Mouse (Mus musculus) hindbrain, embryonic 16.5 days (tissue): ENCODE data around the gene Poc1b. TPM values are rescaled to one million over a fixed set of nuclear protein-coding genes. Genes with fewer than 3 reads are reported as not detected.
A peak's percentile ranks its signal among the peaks of the same experiment; 100 is the strongest.

Source experiments
- ATAC-seq: fragments of 200-750 bp; cut with Nextera tagmentation; 2 replicates; pipeline ENCODE4 v1.8.0; 2017; ENCODE audit warnings: moderate TSS enrichment, moderate library complexity
- H3K27ac ChIP-seq: fragments of 300-500 bp; sonication (generic); 2 replicates; pipeline ENCODE4 v1.5.1; 2014; ENCODE audit warnings: low read depth, mild to moderate bottlenecking, control low read depth, low read length, moderate library complexity
- H3K27me3 ChIP-seq: fragments of 300-500 bp; sonication (generic); replicated peaks from 2 replicates; pipeline ENCODE4 v1.6.1; 2014; ENCODE audit warnings: low read length; ENCODE audit not compliant: control insufficient read depth, insufficient read depth
- H3K36me3 ChIP-seq: fragments of 300-500 bp; sonication (generic); 2 replicates; pipeline ENCODE4 v1.6.1; 2014; ENCODE audit warnings: mild to moderate bottlenecking, low read length, moderate library complexity, mixed read lengths; ENCODE audit not compliant: control insufficient read depth, insufficient read depth
- H3K4me1 ChIP-seq: fragments of 300-500 bp; sonication (generic); 2 replicates; pipeline ENCODE4 v1.6.1; 2014; ENCODE audit warnings: low read depth, low read length; ENCODE audit not compliant: control insufficient read depth, insufficient read depth
- H3K4me2 ChIP-seq: fragments of 300-500 bp; sonication (generic); 2 replicates; pipeline ENCODE4 v1.6.1; 2014; ENCODE audit warnings: mild to moderate bottlenecking, low read length, control low read depth, moderate library complexity
- H3K4me3 ChIP-seq: fragments of 300-500 bp; sonication (generic); 2 replicates; pipeline ENCODE4 v1.5.1; 2014; ENCODE audit warnings: mild to moderate bottlenecking, low read length, control low read depth, moderate library complexity
- H3K9ac ChIP-seq: fragments of 300-500 bp; sonication (generic); 2 replicates; pipeline ENCODE4 v1.6.1; 2014; ENCODE audit warnings: low read depth, mild to moderate bottlenecking, control low read depth, low read length, moderate library complexity
- H3K9me3 ChIP-seq: fragments of 300-500 bp; sonication (generic); 2 replicates; pipeline ENCODE4 v1.6.1; 2014; ENCODE audit warnings: mild to moderate bottlenecking, low read length, moderate library complexity; ENCODE audit not compliant: control insufficient read depth
- WGBS: fragments of 180-500 bp; shearing (Covaris S2); extraction: QIAGEN DNeasy Blood & Tissue Kit; methylation state at CpG from one replicate; pipeline ENCODE4 v1.1.7; 2014; 5-methylcytosine and 5-hydroxymethylcytosine counted together
- polyA plus RNA-seq: library from polyadenylated mRNA; unstranded; fragments of >200 nt; fragmentation: Nextera tagmentation; extraction: Ambion mirVana; gene quantifications from 2 replicates; pipeline ENCODE4 v1.2.1, GENCODE M21; 2015

Poc1b gene
- polyA plus RNA-seq, 1 experiment from 2014 or later = 9.1 TPM

- Histone ChIP-seq H3K27ac (no peak overlapping the region), H3K9ac (no peak overlapping the region), H3K4me3 (no peak overlapping the region), H3K4me2 (peak overlapping the region; percentile 39), H3K27me3 (no peaks in the 10 kb centered on the region), H3K4me1 (no peaks in the 10 kb centered on the region), H3K36me3 (no peaks in the 10 kb centered on the region), H3K9me3 (no peaks in the 10 kb centered on the region)
- peak; percentile 93 for ATAC-seq
- 44% methylated on average over 23 of the region's 23 CpGs for WGBS
Measured at GRCm38 (mm10) chr10:99084397-99085239, 22.2 kb upstream of the Poc1b start.

GRCm38 (mm10) chr10:99085240-99085587 lies 21.6 kb upstream of the Poc1b start:
- Histone ChIP-seq H3K4me1 (no peaks in the 10 kb centered on the region), H3K9me3 (no peaks in the 10 kb centered on the region), H3K9ac (no peak overlapping the region), H3K36me3 (no peaks in the 10 kb centered on the region), H3K27ac (no peak overlapping the region), H3K4me3 (no peak overlapping the region), H3K27me3 (no peaks in the 10 kb centered on the region), H3K4me2 (peak overlapping the region; percentile 16; the same call in 1 of the 2 replicates)
- WGBS = 65% methylated on average over 6 of the region's 6 CpGs
- ATAC-seq = peak; percentile 52

- Histone ChIP-seq H3K36me3 (no peaks in the 10 kb centered on the region), H3K4me2 (no peak overlapping the region), H3K27me3 (no peaks in the 10 kb centered on the region), H3K27ac (no peak overlapping the region), H3K9ac (no peak overlapping the region), H3K4me3 (no peak overlapping the region), H3K9me3 (no peaks in the 10 kb centered on the region), H3K4me1 (no peaks in the 10 kb centered on the region)
- no peak for ATAC-seq
- WGBS = 75% methylated on average over 6 of the region's 6 CpGs
Measured at GRCm38 (mm10) chr10:99086029-99086428, 20.8 kb upstream of the Poc1b start.

- Histone ChIP-seq H3K4me1 (no peaks in the 10 kb centered on the region), H3K27ac (no peak overlapping the region), H3K9me3 (no peaks in the 10 kb centered on the region), H3K36me3 (no peaks in the 10 kb centered on the region), H3K4me2 (no peak overlapping the region), H3K9ac (no peak overlapping the region), H3K27me3 (no peaks in the 10 kb centered on the region), H3K4me3 (no peak overlapping the region)
- 80% methylated on average over 6 of the region's 6 CpGs for WGBS
- no peak for ATAC-seq
Measured at GRCm38 (mm10) chr10:99089906-99090305, 16.9 kb upstream of the Poc1b start.

DNA sequence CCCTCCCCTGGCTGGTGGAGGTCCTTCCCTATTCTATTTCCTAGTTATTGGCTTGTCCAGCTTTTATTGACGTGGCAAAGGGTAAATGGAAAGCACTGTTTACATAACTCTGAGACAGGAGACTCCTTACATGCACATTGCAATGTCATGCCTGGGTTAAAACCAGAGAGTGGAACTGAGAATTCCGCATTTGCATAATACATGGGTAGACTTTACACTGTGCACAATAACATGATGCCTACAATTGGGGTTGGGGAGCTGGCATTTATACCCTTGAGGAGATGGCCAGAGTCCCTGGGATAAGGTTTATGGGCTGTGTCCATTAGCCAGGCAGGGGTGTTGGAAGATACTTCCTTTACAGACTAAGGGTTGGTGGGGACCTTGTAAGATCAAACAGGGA lies 13.5 kb upstream of the Poc1b start:
- no peak overlapping the region for H3K4me3 ChIP-seq
- WGBS = 90% methylated on average over 2 of the region's 2 CpGs
- no peaks in the 10 kb centered on the region for H3K4me1 ChIP-seq
- H3K27me3 ChIP-seq = no peaks in the 10 kb centered on the region
- no peak overlapping the region for H3K27ac ChIP-seq
- no peaks in the 10 kb centered on the region for H3K9me3 ChIP-seq
- H3K36me3 ChIP-seq = no peaks in the 10 kb centered on the region
- H3K9ac ChIP-seq = no peak overlapping the region
- no peak for ATAC-seq
- H3K4me2 ChIP-seq = no peak overlapping the region

DNA sequence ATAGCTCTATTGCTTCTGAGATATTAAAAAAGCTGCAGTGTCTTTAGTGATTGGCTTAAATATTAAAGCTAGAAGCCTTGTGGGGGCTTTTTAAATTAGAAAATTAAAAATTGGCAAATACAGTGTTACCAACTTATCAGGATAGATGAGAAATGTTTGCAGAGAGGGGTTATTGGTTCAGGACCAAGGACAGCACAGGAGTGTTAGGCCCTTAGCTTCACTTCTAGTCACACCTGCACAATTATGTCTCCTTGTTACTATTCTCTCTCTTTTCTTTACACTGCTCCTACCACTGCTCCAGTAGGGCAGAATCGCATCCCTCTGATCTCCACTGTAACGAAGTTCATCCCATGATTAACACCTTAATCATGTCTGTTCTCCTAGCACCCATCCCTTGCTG lies 11.7 kb upstream of the Poc1b start:
- Histone ChIP-seq H3K9me3 (no peaks in the 10 kb centered on the region), H3K9ac (no peak overlapping the region), H3K27me3 (no peaks in the 10 kb centered on the region), H3K36me3 (no peaks in the 10 kb centered on the region), H3K4me3 (no peak overlapping the region), H3K27ac (no peak overlapping the region), H3K4me2 (no peak overlapping the region), H3K4me1 (no peaks in the 10 kb centered on the region)
- 81% methylated on average over 2 of the region's 2 CpGs for WGBS
- ATAC-seq = no peak

- no peaks in the 10 kb centered on the region for H3K36me3 ChIP-seq
- 76% methylated on average over 10 of the region's 10 CpGs for WGBS
- no peaks in the 10 kb centered on the region for H3K9me3 ChIP-seq
- no peak overlapping the region for H3K9ac ChIP-seq
- ATAC-seq = no peak
- H3K4me3 ChIP-seq = no peak overlapping the region
- H3K4me1 ChIP-seq = no peaks in the 10 kb centered on the region
- no peak overlapping the region for H3K27ac ChIP-seq
- no peak overlapping the region for H3K4me2 ChIP-seq
- H3K27me3 ChIP-seq = no peaks in the 10 kb centered on the region
Measured at GRCm38 (mm10) chr10:99097374-99097773, 9.5 kb upstream of the Poc1b start.

GRCm38 (mm10) chr10:99105522-99105921 lies 1.3 kb upstream of the Poc1b start:
- 83% methylated on average over 3 of the region's 3 CpGs for WGBS
- no peak for ATAC-seq

GRCm38 (mm10) chr10:99106311-99106702 lies 529 bp upstream of the Poc1b start:
- peaks cover 12% of the 10 kb centered on the region for H3K36me3 ChIP-seq
- 25% methylated on average over 8 of the region's 8 CpGs for WGBS
- H3K4me2 ChIP-seq = peak overlapping the region; percentile 58
- H3K27ac ChIP-seq = no peak overlapping the region
- peak; percentile 2; the same call in 1 of the 2 replicates for ATAC-seq
- peak overlapping the region; percentile 58 for H3K4me3 ChIP-seq
- H3K27me3 ChIP-seq = no peaks in the 10 kb centered on the region
- peaks cover 15% of the 10 kb centered on the region for H3K4me1 ChIP-seq
- H3K9me3 ChIP-seq = no peaks in the 10 kb centered on the region
- H3K9ac ChIP-seq = peak overlapping the region; percentile 73

More at GRCm38 (mm10) chr10:99105522-99105921, 1.3 kb upstream of the Poc1b start:
- Histone ChIP-seq H3K27me3 (no peaks in the 10 kb centered on the region), H3K9ac (no peak overlapping the region), H3K9me3 (no peaks in the 10 kb centered on the region), H3K27ac (no peak overlapping the region), H3K36me3 (peaks cover 12% of the 10 kb centered on the region), H3K4me1 (peaks cover 13% of the 10 kb centered on the region), H3K4me2 (no peak overlapping the region), H3K4me3 (no peak overlapping the region)
